Mouse (Mus musculus) lung, postnatal 10 days (tissue): ENCODE measurements around the gene Prex1.

Experiments used
- DNase-seq: peaks from one replicate; pipeline ENCODE4 v3.0.0; 2021

Prex1 gene

DNA sequence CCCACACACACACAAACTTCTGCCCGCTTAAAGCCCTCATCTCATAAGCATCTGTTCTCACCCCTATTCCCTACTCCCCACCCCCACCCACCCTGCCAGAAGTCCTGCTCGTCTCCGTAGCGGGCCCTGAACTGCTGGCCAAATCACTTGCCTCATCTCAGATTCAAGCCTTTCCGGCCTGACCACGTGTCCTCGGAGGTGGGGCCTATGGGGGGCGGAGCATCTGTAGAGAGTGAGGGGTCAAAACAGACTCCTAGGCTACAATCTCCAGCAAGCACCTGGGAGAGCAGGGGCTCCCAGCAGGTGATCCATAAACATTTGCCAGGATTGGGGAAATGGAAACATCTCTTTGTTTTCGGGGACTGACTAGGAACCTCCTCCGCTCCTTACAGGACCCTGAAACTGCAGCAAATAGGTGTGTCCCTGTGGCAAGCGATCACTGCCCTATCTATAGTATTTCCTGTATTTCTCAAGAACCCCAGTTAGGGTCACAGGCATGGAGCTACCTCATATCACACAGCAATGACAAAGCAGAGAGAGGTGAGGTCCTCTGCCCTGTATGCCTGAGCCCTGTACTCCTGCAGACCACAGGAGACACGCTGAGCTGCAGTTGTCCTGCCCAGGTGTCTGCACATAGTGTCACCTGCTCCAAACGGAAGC is 29.6 kb downstream of the Prex1 start:
- peak; percentile 75 for DNase-seq

- no peak for DNase-seq
Measured at GRCm38 (mm10) chr2:166682866-166683265, 30.8 kb downstream of the Prex1 start.

- DNase-seq = no peak
Measured at GRCm38 (mm10) chr2:166678959-166679759, 34.5 kb downstream of the Prex1 start.

- peak; percentile 27 for DNase-seq
Measured at GRCm38 (mm10) chr2:166676933-166677332, 36.7 kb downstream of the Prex1 start.

DNA sequence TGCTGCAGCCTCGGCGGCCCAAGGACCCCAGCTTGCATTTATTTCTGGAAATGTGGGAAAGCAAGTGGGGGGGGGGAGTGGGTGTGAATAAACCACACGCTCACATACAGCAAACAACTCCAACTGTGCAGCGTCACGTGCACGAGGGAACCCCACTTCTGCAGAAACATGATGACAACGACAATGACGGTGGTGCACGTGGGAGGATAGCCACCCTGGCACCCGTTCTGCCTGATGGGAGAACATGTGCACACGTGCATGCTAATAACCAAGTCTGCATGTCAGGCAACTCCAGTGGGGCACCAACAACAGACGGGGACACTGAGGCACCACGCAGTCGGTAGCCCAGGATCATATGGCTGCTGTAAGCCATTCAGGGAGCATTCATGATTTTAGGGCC is 37.1 kb downstream of the Prex1 start:
- DNase-seq = no peak

- peak; percentile 37 for DNase-seq
Measured at GRCm38 (mm10) chr2:166675588-166676444, 37.8 kb downstream of the Prex1 start.

GRCm38 (mm10) chr2:166674693-166675092 is 38.9 kb downstream of the Prex1 start:
- DNase-seq = no peak

GRCm38 (mm10) chr2:166673951-166674350 is 39.7 kb downstream of the Prex1 start:
- no peak for DNase-seq

DNA sequence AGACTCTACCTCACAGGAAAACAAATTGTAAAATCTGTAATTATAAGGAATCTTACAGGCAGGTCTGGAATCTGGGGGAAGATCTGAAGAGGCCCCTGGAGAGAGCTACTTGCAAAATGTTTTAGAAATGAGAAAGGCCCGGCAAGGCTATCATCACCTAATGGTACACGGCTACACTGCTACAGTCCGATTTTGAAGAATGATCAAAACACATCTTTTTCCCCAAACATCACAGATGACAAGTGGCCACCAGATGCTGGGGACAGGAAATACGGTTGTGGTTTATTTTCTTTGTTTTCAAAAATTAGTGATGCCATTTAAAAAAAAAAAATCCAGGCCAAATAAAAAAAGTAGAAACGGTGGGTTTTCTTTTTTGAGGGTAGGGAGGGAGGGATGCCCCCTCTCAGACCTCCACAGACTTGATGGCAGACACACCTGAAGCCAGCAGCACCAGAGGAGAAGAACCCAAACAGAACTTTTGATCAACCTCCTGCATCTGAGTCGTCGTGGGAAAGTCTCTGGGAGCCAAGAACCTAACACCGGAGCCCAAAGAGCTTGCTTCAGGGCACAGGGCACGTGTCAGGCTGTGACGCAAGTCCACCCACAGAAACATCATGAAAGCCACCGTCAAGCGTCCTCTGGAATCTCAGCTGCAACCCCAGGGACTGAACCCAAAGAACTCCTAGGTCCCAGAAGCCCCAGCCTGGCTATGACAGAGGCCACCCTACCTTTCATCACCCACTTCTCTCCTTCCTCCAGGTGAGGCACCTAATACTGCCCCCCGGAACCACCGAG is 41.3 kb downstream of the Prex1 start:
- DNase-seq = no peak

GRCm38 (mm10) chr2:166671614-166672013 is 42.0 kb downstream of the Prex1 start:
- no peak for DNase-seq

DNA sequence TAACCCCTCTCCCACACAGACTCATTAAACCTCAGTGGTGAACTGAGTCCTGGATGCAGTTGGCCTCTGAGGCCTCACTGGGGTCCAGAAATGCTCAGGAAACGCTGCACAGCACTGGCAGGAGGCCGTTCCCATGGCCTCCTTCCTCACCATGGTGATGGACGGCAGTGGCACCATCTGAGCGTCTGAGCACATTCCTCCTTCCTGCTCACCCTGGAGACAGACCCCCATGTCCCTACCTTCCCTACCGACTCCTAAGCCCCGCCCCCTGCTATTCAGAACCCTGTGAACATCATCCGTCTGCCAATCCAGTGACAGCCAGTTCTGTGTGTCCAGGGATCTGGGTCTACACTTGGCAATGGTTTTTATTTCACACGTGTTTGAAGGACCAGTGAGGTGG is 42.6 kb downstream of the Prex1 start:
- DNase-seq = no peak

GRCm38 (mm10) chr2:166669922-166670321 is 43.7 kb downstream of the Prex1 start:
- no peak for DNase-seq

DNA sequence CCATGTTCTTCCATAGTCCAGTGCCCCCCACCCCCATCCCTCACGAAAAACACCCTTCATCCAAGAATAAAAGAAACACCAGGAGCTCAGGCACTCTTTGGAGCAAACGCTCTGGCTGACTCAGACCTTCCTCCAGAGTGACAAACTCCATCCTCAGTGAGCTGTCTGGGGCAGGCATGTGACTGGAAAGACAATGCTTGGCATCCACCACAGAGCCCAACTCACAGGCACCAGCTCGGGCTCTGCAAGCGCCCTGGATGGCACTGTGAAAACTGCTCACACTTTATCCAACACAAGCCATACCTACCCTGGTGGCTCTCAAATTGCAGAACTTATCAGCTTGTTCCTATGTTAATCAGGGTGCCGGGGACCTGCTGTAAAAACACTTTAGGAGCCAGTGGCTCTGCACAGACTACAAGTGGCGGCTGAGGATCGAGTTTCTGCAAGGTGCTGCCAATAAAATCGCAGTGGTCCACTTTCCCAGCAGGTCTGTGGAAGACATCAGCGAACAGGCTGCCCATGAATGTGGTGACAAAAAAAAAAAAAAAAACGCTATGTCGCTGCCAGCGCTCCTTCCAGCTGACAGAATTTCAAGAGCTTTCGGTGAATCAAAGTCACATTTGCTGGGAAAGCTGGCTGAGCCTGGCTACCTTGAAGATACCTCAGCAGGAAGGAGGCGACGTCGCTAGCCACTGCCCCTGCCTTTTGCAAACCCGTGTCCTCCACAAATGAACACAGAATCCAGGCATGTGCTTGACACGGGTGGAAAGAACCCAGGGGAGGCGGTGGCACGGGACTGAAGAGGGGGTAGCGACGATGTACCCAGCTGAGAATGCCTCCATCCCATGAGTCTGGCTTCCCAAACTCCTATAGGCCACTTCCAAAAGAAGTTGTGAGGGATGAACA is 45.6 kb downstream of the Prex1 start:
- no peak for DNase-seq

- DNase-seq = no peak
Measured at GRCm38 (mm10) chr2:166666175-166666574, 47.5 kb downstream of the Prex1 start.

DNA sequence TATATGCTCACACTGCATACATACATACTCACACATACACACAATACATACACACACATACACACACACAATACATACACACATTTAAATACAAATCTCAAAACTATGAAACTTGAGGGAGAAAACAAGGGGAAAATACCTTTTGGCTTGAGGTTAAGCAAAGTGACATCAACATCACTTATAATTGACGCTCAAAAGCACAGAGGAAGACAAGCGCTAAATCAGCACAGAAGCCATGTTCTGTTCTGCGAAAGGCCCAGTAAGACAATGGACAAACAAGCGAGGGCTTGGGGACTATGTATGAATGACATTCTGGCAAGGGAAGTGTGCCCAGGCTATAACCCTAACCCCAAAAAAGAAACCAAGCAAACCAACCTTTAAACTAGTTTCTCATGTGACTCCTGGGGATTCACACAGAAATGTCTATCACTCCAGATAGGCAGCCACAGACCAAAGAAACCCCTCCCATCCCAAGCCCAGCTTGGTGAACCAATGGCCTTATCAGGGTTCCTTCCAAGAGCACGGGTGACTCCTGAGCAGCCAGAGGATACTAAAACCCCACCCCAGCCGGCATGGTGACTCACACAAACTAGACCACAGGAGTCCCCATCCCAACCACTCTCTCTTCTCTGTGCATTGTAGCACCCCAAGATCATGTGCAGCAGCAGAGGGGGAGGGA is 48.2 kb downstream of the Prex1 start:
- DNase-seq = no peak

- DNase-seq = peak; percentile 42
Measured at GRCm38 (mm10) chr2:166664506-166664905, 49.1 kb downstream of the Prex1 start.

- DNase-seq = no peak
Measured at GRCm38 (mm10) chr2:166663250-166663961, 50.2 kb downstream of the Prex1 start.

- no peak for DNase-seq
Measured at GRCm38 (mm10) chr2:166662595-166663160, 51.0 kb downstream of the Prex1 start.

DNA sequence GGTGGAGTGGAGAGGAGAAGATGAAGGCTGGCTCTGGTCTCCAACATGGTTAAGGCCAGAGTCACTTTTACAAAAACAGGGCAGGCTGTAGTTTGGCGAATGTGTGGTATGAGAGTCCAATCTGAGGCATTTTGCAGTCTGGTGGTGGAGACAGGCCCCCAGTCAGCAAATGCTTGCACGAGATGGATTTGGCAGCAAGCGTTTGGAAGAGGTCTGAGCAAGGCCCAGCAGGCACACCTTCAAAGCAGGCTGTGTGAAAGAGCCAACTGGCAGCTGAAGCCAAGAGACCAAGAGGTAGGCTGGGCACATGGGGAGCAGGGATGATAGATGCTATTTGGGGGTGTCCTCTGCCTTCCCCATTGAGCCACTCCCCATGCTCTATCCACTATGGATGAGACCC is 51.7 kb downstream of the Prex1 start:
- no peak for DNase-seq

GRCm38 (mm10) chr2:166661498-166661897 is 52.1 kb downstream of the Prex1 start:
- DNase-seq = no peak
